Mouse (Mus musculus) erythroid progenitor cell, adult 5-6 weeks (primary cell): ENCODE results near the gene Gm27235. TPM values are rescaled to one million over a fixed set of nuclear protein-coding genes. Genes with fewer than 3 reads are reported as not detected.
"Not testable (repeated sequence)": the region's sequence is repeated elsewhere in the genome, so short reads cannot be mapped to it uniquely, and the experiment has no call there.

ENCODE experiments used
- ATAC-seq: replicated peaks from 2 replicates; pipeline ENCODE4 v1.8.0; 2016; ENCODE audit warnings: moderate number of reproducible peaks, mild to moderate bottlenecking, moderate TSS enrichment, inconsistent platforms; ENCODE audit not compliant: poor library complexity, low FRiP score, severe bottlenecking
- total RNA-seq, 2 experiments: library from RNA; stranded (forward) in 1 of 2; stranded (reverse) in 1 of 2; fragments of 150-400 nt in 1 of 2; fragments of 186-747, 209-891 nt in 1 of 2; gene quantifications; 2 replicates each; pipeline versions ENCODE4 v1.2.3 to v1.2.4; 2015 to 2017; ENCODE audit warnings: low replicate concordance in 2 of 2

The Gm27235 gene
- total RNA-seq (2015; ENCODE audit: low replicate concordance) (not detected in 2 replicates), total RNA-seq (2017; ENCODE audit: low replicate concordance) (not detected in 2 replicates)

DNA sequence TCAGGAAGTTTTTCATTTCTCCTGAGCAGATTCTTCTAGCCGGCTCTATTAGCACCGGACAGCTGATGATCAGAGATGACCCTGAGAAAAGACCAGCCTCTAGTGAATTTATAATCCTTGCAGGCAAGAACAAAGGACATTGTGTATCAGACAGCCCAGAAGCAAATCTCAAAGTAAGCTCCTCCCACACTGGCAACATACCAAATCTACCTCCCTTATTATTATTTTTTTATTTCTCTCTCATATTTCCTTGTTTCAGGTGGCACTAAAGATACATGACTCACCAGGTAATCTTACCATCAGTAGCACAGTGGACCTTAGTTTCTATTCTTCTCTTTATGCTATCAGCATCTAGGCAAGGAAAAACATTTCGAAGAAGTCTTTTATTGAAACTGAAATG lies at the start of gene Gm27235, which contains the start of gene D730048I06Rik:
TSS of gene Gm27235 (minus strand) at position 101 of the 400 bp plus-strand sequence.
TSS of gene D730048I06Rik (minus strand) at position 112 of the 400 bp plus-strand sequence.
- ATAC-seq = no peak

- not testable (repeated sequence) for ATAC-seq
Observed at GRCm38 (mm10) chr9:35817881-35818280, 28.0 kb upstream of the Gm27235 start.

DNA sequence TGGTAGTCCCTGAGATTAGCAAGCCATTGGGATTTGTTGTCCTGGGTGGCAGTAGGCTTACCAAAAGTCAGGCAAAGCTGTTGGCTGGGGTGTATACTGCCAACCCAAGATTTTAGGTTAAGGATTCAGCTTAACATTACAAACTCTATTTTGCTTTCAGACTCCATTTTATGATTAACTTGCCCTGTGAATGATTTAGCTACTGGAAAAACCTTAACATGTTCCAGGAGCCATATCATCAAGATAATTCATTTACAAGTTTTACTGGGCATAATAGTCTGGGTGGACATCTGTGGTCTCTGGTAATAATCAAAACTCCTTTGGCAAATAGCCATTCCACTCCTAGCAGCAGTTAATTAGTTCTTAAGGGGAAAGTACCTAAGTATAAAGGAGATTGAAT lies 8.2 kb upstream of the Gm27235 start:
- ATAC-seq = no peak

GRCm38 (mm10) chr9:35778009-35778408 lies 11.9 kb downstream of the Gm27235 start, which contains the start of gene Gm17727:
Gm17727 (minus strand) TSS chr9:35778109.
- ATAC-seq = no peak

GRCm38 (mm10) chr9:35756843-35757242 lies 33.1 kb downstream of the Gm27235 start:
- no peak for ATAC-seq

GRCm38 (mm10) chr9:35740749-35741148 lies 49.2 kb downstream of the Gm27235 start, which contains the start of gene Gm17677:
Gm17677 (plus strand) TSS chr9:35741049.
- no peak for ATAC-seq

Other genes with a start within 250 kb of the Gm27235 start
- under 0.01 TPM in 1 of 2 replicates, not detected in the other for gene Ddx25, start 231.6 kb downstream of the Gm27235 start, total RNA-seq (2015; ENCODE audit: low replicate concordance)
- 0.23 TPM in 1 of 2 replicates, not detected in the other for gene Ddx25, start 231.6 kb downstream of the Gm27235 start, total RNA-seq (2017; ENCODE audit: low replicate concordance)
- 7.9 and 10.1 TPM in 2 replicates for gene Pus3, start 231.5 kb downstream of the Gm27235 start, total RNA-seq (2015; ENCODE audit: low replicate concordance)
- gene Pus3, start 231.5 kb downstream of the Gm27235 start, total RNA-seq (2017; ENCODE audit: low replicate concordance) = 4.1 and 8.5 TPM in 2 replicates
- gene Pate2, start 219.8 kb downstream of the Gm27235 start, total RNA-seq (2015; ENCODE audit: low replicate concordance) = not detected in 2 replicates
- 0.53 and 3.1 TPM in 2 replicates for gene Pate2, start 219.8 kb downstream of the Gm27235 start, total RNA-seq (2017; ENCODE audit: low replicate concordance)
- 30.6 and 41.8 TPM in 2 replicates for gene Hyls1, start 219.7 kb downstream of the Gm27235 start, total RNA-seq (2015; ENCODE audit: low replicate concordance)
- 28.7 and 37.7 TPM in 2 replicates for gene Hyls1, start 219.7 kb downstream of the Gm27235 start, total RNA-seq (2017; ENCODE audit: low replicate concordance)
- gene Pate4, start 178.2 kb downstream of the Gm27235 start, total RNA-seq (2015; ENCODE audit: low replicate concordance) = not detected in 2 replicates
- not detected in 2 replicates for gene Pate4, start 178.2 kb downstream of the Gm27235 start, total RNA-seq (2017; ENCODE audit: low replicate concordance)
- gene Pate3, start 141.9 kb downstream of the Gm27235 start, total RNA-seq (2015; ENCODE audit: low replicate concordance) = not detected in 2 replicates
- not detected in 2 replicates for gene Pate3, start 141.9 kb downstream of the Gm27235 start, total RNA-seq (2017; ENCODE audit: low replicate concordance)
- gene Pate1, start 102.7 kb downstream of the Gm27235 start, total RNA-seq (2015; ENCODE audit: low replicate concordance) = not detected in 2 replicates
- not detected in 2 replicates for gene Pate1, start 102.7 kb downstream of the Gm27235 start, total RNA-seq (2017; ENCODE audit: low replicate concordance)
- not detected in 2 replicates for gene Gm17677, start 49.1 kb downstream of the Gm27235 start, total RNA-seq (2015; ENCODE audit: low replicate concordance)
- not detected in 2 replicates for gene Gm17677, start 49.1 kb downstream of the Gm27235 start, total RNA-seq (2017; ENCODE audit: low replicate concordance)
- gene Gm17727, start 12.0 kb downstream of the Gm27235 start, total RNA-seq (2015; ENCODE audit: low replicate concordance) = not detected in 2 replicates
- gene Gm17727, start 12.0 kb downstream of the Gm27235 start, total RNA-seq (2017; ENCODE audit: low replicate concordance) = not detected in 2 replicates
- not detected in 2 replicates for gene D730048I06Rik, start within 50 bp of the Gm27235 start, total RNA-seq (2015; ENCODE audit: low replicate concordance)
- gene D730048I06Rik, start within 50 bp of the Gm27235 start, total RNA-seq (2017; ENCODE audit: low replicate concordance) = not detected in 2 replicates
- gene 9230110F15Rik, start 54.0 kb upstream of the Gm27235 start, total RNA-seq (2015; ENCODE audit: low replicate concordance) = not detected in 2 replicates
- not detected in 2 replicates for gene 9230110F15Rik, start 54.0 kb upstream of the Gm27235 start, total RNA-seq (2017; ENCODE audit: low replicate concordance)
- gene 9230113P08Rik, start 118.3 kb upstream of the Gm27235 start, total RNA-seq (2015; ENCODE audit: low replicate concordance) = not detected in 2 replicates
- not detected in 2 replicates for gene 9230113P08Rik, start 118.3 kb upstream of the Gm27235 start, total RNA-seq (2017; ENCODE audit: low replicate concordance)